Mouse (Mus musculus) CD4-positive, CD25-positive, alpha-beta regulatory T cell, adult 4 months (primary cell): ENCODE results near the gene Defb10. TPM values are rescaled to one million over a fixed set of nuclear protein-coding genes. Genes with fewer than 3 reads are reported as not detected.
"Not testable (repeated sequence)": the region's sequence is repeated elsewhere in the genome, so short reads cannot be mapped to it uniquely, and the experiment has no call there.

Source experiments
- ATAC-seq: one replicate; pipeline ENCODE4 v1.8.0; 2017
- polyA plus RNA-seq, 2 experiments: library from polyadenylated mRNA; unstranded; fragments of 100-300 nt; shearing (Covaris generic); gene quantifications; one replicate each; pipeline ENCODE4 v1.2.1; 2017

The Defb10 gene
- polyA plus RNA-seq, result not detected

- ATAC-seq, result not testable (repeated sequence)
Observed at GRCm38 (mm10) chr8:21858586-21858985, at the start of gene Defb10. TSS of gene Defb10 (plus strand) at chr8:21858901.

- ATAC-seq, result not testable (repeated sequence)
Observed at GRCm38 (mm10) chr8:21885321-21885720, 26.6 kb downstream of the Defb10 start, which contains the start of gene Defb9. TSS of gene Defb9 (minus strand) at chr8:21885421.

GRCm38 (mm10) chr8:21906290-21906689 is 47.6 kb downstream of the Defb10 start, which contains the start of gene Defb11:
TSS of gene Defb11 (minus strand) at chr8:21906412.
- ATAC-seq, result not testable (repeated sequence)

Other genes starting within 250 kb of the Defb10 start
- gene Defa26, start 240.7 kb upstream of the Defb10 start, polyA plus RNA-seq, result not detected
- not detected for gene Defa17, start 203.1 kb upstream of the Defb10 start, polyA plus RNA-seq
- gene Defa34, start 193.1 kb upstream of the Defb10 start, polyA plus RNA-seq, result not detected
- gene AY761184, start 155.3 kb upstream of the Defb10 start, polyA plus RNA-seq, result not detected
- not detected for gene Defa24, start 124.4 kb upstream of the Defb10 start, polyA plus RNA-seq
- not detected for gene Defb50, start 35.4 kb upstream of the Defb10 start, polyA plus RNA-seq
- not detected for gene Defb2, start 19.0 kb upstream of the Defb10 start, polyA plus RNA-seq
- not detected for gene Defb9, start 26.5 kb downstream of the Defb10 start, polyA plus RNA-seq
- not detected for gene Defb11, start 47.5 kb downstream of the Defb10 start, polyA plus RNA-seq
- not detected for gene Defb15, start 73.8 kb downstream of the Defb10 start, polyA plus RNA-seq
- not detected for gene Defb35, start 79.5 kb downstream of the Defb10 start, polyA plus RNA-seq
- not detected for gene Defb13, start 87.9 kb downstream of the Defb10 start, polyA plus RNA-seq
- not detected for gene Fam90a1a, start 99.8 kb downstream of the Defb10 start, polyA plus RNA-seq
- gene Ccdc70, start 110.9 kb downstream of the Defb10 start, polyA plus RNA-seq, result not detected
- gene Atp7b, start 201.4 kb downstream of the Defb10 start, polyA plus RNA-seq, result under 1 TPM; 0.09 to 0.36 TPM
- 10 to 100 TPM; 26.9 to 27.5 TPM for gene Alg11, start 201.8 kb downstream of the Defb10 start, polyA plus RNA-seq